Mouse (Mus musculus) G1E-ER4 (cell line): ENCODE results near the gene Arhgap1. TPM values are rescaled to one million over a fixed set of nuclear protein-coding genes. Genes with fewer than 3 reads are reported as not detected.

ENCODE experiments used
- GATA1 ChIP-seq: IDR thresholded peaks from one replicate; pipeline ENCODE4 v1.8.0; 2012; ENCODE audit warnings: low read length, inconsistent platforms
- polyA plus RNA-seq: library from polyadenylated mRNA; stranded (reverse); fragments of >175 nt; gene quantifications from 2 replicates; pipeline ENCODE4 v1.2.3, GENCODE M21; 2012

Arhgap1 gene
- polyA plus RNA-seq, 1 experiment = 30.0 TPM

- TF ChIP-seq GATA1 = no peak
These were observed 61.7 kb downstream of the Arhgap1 start for GRCm38 (mm10) chr2:91711256-91711925.

- no peak for TF ChIP-seq GATA1
These were observed 65.3 kb downstream of the Arhgap1 start for GRCm38 (mm10) chr2:91714921-91715320.

DNA sequence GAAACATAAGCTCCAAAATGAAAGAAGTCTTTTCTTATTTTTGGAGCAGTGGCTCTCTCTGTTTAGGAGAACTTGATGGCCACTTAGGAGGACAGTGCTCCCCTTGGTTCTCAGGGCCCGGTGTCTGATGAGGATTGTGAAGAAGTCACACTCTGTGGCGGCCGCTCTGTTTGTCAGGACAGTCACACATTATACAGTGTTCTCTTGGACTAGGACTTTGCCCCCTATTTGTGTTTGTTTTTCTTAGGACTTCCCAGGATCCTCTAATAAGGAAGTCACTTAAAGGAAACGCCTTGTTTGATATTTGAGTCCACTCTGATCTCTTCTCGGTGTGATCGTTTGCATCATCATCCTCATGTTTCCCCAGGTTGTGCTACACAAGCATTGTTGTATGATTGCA lies 68.6 kb downstream of the Arhgap1 start:
- TF ChIP-seq GATA1 = no peak

Other genes starting within 250 kb of the Arhgap1 start
- gene 1110051M20Rik, start 205.2 kb upstream of the Arhgap1 start, polyA plus RNA-seq = 0.08 and 0.12 TPM in 2 replicates
- not detected in 2 replicates for gene Lrp4, start 192.3 kb upstream of the Arhgap1 start, polyA plus RNA-seq
- 2.3 and 4.0 TPM in 2 replicates for gene Ckap5, start 123.1 kb upstream of the Arhgap1 start, polyA plus RNA-seq
- not detected in 2 replicates for gene F2, start 13.4 kb upstream of the Arhgap1 start, polyA plus RNA-seq
- 16.9 and 19.1 TPM in 2 replicates for gene Zfp408, start 69 bp upstream of the Arhgap1 start, polyA plus RNA-seq
- 30.5 and 32.9 TPM in 2 replicates for gene Atg13, start 60.7 kb downstream of the Arhgap1 start, polyA plus RNA-seq
- 1.0 and 2.2 TPM in 2 replicates for gene Harbi1, start 61.0 kb downstream of the Arhgap1 start, polyA plus RNA-seq
- 25.9 and 26.4 TPM in 2 replicates for gene Ambra1, start 80.3 kb downstream of the Arhgap1 start, polyA plus RNA-seq